8 mouse cellular contexts compared by ENCODE assay signal in the genomic region with DNA sequence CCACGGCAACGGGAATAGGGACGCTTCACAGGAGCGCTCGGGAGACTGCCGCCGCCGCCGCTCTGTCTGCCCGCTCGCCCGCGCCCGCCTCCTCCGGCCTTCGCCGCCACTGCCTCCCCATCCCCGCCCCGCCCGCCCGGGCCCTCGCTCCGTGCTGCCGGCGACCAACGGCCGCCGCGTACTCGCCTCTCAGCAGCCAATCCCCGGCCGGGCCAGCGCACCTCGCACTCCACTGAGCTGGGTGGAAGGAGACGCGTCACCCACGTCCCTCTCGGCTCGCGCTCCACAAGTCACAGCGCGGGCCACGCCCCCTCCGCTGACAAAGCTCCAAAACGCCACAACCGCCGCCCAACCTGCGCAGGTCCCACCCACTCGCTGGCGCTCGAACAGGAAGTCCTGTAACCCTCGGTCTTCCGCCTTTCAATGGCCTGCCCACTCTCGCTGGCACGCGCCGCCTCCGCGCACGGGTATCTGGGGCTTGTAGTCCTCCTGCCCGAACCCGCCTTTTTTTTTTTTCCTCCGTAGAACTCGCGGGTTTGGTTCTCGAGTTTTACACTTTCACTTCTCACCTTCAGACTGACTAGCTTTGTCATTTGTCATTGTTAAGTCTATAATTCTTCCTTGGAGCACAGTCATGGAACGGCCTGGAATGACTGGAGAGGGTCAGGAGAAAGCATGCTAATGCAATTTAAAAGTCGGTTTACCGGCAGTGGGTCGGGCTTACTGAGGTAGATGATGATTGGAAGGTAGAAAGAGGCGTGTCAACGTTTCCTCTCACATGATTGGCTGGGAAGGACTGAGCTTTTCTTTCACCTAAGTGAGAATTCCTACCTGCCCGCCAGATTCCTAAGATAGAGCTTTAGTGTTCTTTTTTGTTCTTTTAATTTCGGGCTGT. TPM values are rescaled to one million over a fixed set of nuclear protein-coding genes. Genes with fewer than 3 reads are reported as not detected.
DNase-seq lines count a peak whose midpoint lies in the region; ATAC-seq and TF ChIP-seq lines count a peak whose summit lies in the region.

A gene (minus strand): TSS at position 130 of the 895 bp plus-strand sequence.

- WGBS in bone marrow, adult 2 months, result under 1% methylated on average over 65 of the region's 74 CpGs
- under 1% methylated on average over 63 of the region's 74 CpGs for WGBS in embryonic facial prominence, embryonic 15.5 days
- under 1% methylated on average over 41 of the region's 74 CpGs for WGBS in limb, embryonic 14.5 days
- WGBS in midbrain, postnatal 0 days, result under 1% methylated on average over 68 of the region's 74 CpGs

- H3K4me1 ChIP-seq in bone marrow, adult 2 months (ENCODE audit: control insufficient read depth, insufficient read depth, low read length), result no peaks in the 10 kb centered on the region; the same call in 1 of the 2 replicates
- peaks cover 23% of the 10 kb centered on the region for H3K4me1 ChIP-seq in embryonic facial prominence, embryonic 15.5 days
- H3K4me1 ChIP-seq in limb, embryonic 14.5 days (ENCODE audit: control insufficient read depth, insufficient read depth, low read length), result peaks cover 24% of the 10 kb centered on the region
- peaks cover 20% of the 10 kb centered on the region; the same call in 1 of the 2 replicates for H3K4me1 ChIP-seq in midbrain, postnatal 0 days (ENCODE audit: insufficient read depth, low read length)

- peak within 1 kb of the TSS; percentile 97 for H3K4me3 ChIP-seq in bone marrow, adult 2 months (replicated peaks; ENCODE audit: control insufficient read depth, low read depth, low read length)
- peak within 1 kb of the TSS; percentile 89 for H3K4me3 ChIP-seq in embryonic facial prominence, embryonic 15.5 days (replicated peaks)
- peak within 1 kb of the TSS; percentile 53 for H3K4me3 ChIP-seq in limb, embryonic 14.5 days (replicated peaks; ENCODE audit: low read length)
- peak within 1 kb of the TSS; percentile 65 for H3K4me3 ChIP-seq in midbrain, postnatal 0 days (ENCODE audit: low read depth, low read length)

- peak; percentile 100 for DNase-seq in 416B (ENCODE audit: low read depth)
- peak; percentile 99 for DNase-seq in heart, adult 8-10 months (ENCODE audit: low spot score)
- peak; percentile 100 for DNase-seq in kidney, adult 9 months
- peak; percentile 99 for DNase-seq in limb, embryonic 14.5 days (ENCODE audit: low spot score)
- peak; percentile 100 for DNase-seq in midbrain, postnatal 0 days (ENCODE audit: low spot score)
- peak; percentile 98 for DNase-seq in spleen, postnatal 14 days (ENCODE audit: low spot score in 2 of 2)

- peak within 1 kb of the TSS; percentile 85 for H3K9ac ChIP-seq in embryonic facial prominence, embryonic 15.5 days
- peak within 1 kb of the TSS; percentile 71 for H3K9ac ChIP-seq in limb, embryonic 14.5 days (ENCODE audit: low read depth, low read length, severe bottlenecking)
- H3K9ac ChIP-seq in midbrain, postnatal 0 days (replicated peaks; ENCODE audit: low read length, poor library complexity, severe bottlenecking), result peak within 1 kb of the TSS; percentile 91

- H3K36me3 ChIP-seq in embryonic facial prominence, embryonic 15.5 days, result no peaks in the 10 kb centered on the region
- H3K36me3 ChIP-seq in limb, embryonic 14.5 days (ENCODE audit: control insufficient read depth, insufficient read depth, low read length), result no peaks in the 10 kb centered on the region
- no peaks in the 10 kb centered on the region for H3K36me3 ChIP-seq in midbrain, postnatal 0 days (ENCODE audit: insufficient read depth, low read length)

- no peaks in the 10 kb centered on the region for H3K9me3 ChIP-seq in embryonic facial prominence, embryonic 15.5 days (replicated peaks)
- H3K9me3 ChIP-seq in limb, embryonic 14.5 days (ENCODE audit: control insufficient read depth, low read length), result no peaks in the 10 kb centered on the region
- H3K9me3 ChIP-seq in midbrain, postnatal 0 days (ENCODE audit: low read length), result no peaks in the 10 kb centered on the region

- peak; percentile 98 for ATAC-seq in embryonic facial prominence, embryonic 15.5 days (ENCODE audit: insufficient number of reproducible peaks, low FRiP score, low TSS enrichment, low read depth)
- ATAC-seq in limb, embryonic 14.5 days (ENCODE audit: low FRiP score, low read depth), result peak; percentile 98
- ATAC-seq in midbrain, postnatal 0 days (ENCODE audit: low FRiP score), result peak; percentile 99

- TF ChIP-seq CTCF in bone marrow, adult 2 months (IDR thresholded peaks at IDR 0.05; ENCODE audit: control insufficient read depth, insufficient read depth, low read length), result no peak
- peak; percentile 1; the same call in 1 of the 2 replicates for TF ChIP-seq CTCF in midbrain, postnatal 0 days (IDR thresholded peaks at IDR 0.05)

- peak; percentile 90 for TF ChIP-seq POLR2A in bone marrow, adult 2 months (IDR thresholded peaks at IDR 0.05; ENCODE audit: borderline replicate concordance, control insufficient read depth, low read depth, low read length)
- no peak for TF ChIP-seq POLR2A in limb, embryonic 14.5 days (IDR thresholded peaks at IDR 0.05; ENCODE audit: borderline replicate concordance, extremely low read depth, insufficient read depth, insufficient read length)

- H3K4me2 ChIP-seq in embryonic facial prominence, embryonic 15.5 days (replicated peaks), result peak within 1 kb of the TSS; percentile 66
- peak within 1 kb of the TSS; percentile 85 for H3K4me2 ChIP-seq in limb, embryonic 14.5 days (replicated peaks; ENCODE audit: low read depth, low read length, severe bottlenecking)
- H3K4me2 ChIP-seq in midbrain, postnatal 0 days (ENCODE audit: low read depth, low read length, poor library complexity, severe bottlenecking), result peak within 1 kb of the TSS; percentile 77

- no peaks in the 10 kb centered on the region for H3K27me3 ChIP-seq in embryonic facial prominence, embryonic 15.5 days
- H3K27me3 ChIP-seq in limb, embryonic 14.5 days (ENCODE audit: control insufficient read depth, insufficient read depth, low read length), result no peaks in the 10 kb centered on the region
- H3K27me3 ChIP-seq in midbrain, postnatal 0 days (ENCODE audit: insufficient read depth, low read length), result no peaks in the 10 kb centered on the region

- H3K27ac ChIP-seq in bone marrow, adult 2 months (ENCODE audit: control insufficient read depth, insufficient read depth, low read depth, low read length, poor library complexity), result peak within 1 kb of the TSS; percentile 100
- H3K27ac ChIP-seq in embryonic facial prominence, embryonic 15.5 days (replicated peaks), result peak within 1 kb of the TSS; percentile 98
- H3K27ac ChIP-seq in limb, embryonic 14.5 days (replicated peaks; ENCODE audit: low read depth, low read length), result peak within 1 kb of the TSS; percentile 98
- peak within 1 kb of the TSS; percentile 96 for H3K27ac ChIP-seq in midbrain, postnatal 0 days (ENCODE audit: low read depth, low read length)

RNA-seq across cellular contexts. Expression of the gene that starts here (rescaled TPM):
- polyA plus RNA-seq in bone marrow, adult 2 months (2011; ENCODE audit: insufficient read depth, insufficient read length, low replicate concordance, missing spikeins), result 20.6 and 30.2 TPM in 2 replicates
- polyA plus RNA-seq in embryonic facial prominence, embryonic 15.5 days (2015; fragmentation: Nextera tagmentation; extraction: Ambion mirVana), result 18.0 and 22.1 TPM in 2 replicates
- total RNA-seq in heart, adult 8-10 months (2022), result 10 to 100 TPM; 11.7 to 16.6 (median 15.3) TPM
- polyA plus RNA-seq in limb, embryonic 14.5 days (2012; rRNA removed), result 22.3 and 32.5 TPM in 2 replicates
- 24.5 and 25.2 TPM in 2 replicates for polyA plus RNA-seq in limb, embryonic 14.5 days (2014; fragmentation: Nextera tagmentation; extraction: Ambion mirVana)
- total RNA-seq in midbrain, postnatal 0 days (2014; rRNA removed), result 41.5 and 53.9 TPM in 2 replicates
- 18.3 and 23.8 TPM in 2 replicates for polyA plus RNA-seq in midbrain, postnatal 0 days (2015; fragmentation: Nextera tagmentation; extraction: Ambion mirVana)

Comparison
In these comparisons a context has a peak if more than half of its experiments do, and no peak if none do; other contexts are left out.
1. Peak in every context shown above with its lines: DNase-seq, ATAC-seq, H3K4me3 ChIP-seq and H3K27ac ChIP-seq.